Mouse (Mus musculus) embryonic facial prominence, embryonic 11.5 days (tissue): ENCODE results near the gene Zfp941. TPM values are rescaled to one million over a fixed set of nuclear protein-coding genes. Genes with fewer than 3 reads are reported as not detected.

Experiments used
- ATAC-seq: fragments of 200-750 bp; cut with Nextera tagmentation; replicated peaks from 2 replicates; pipeline ENCODE4 v1.8.0; 2017; ENCODE audit warnings: low read depth; ENCODE audit not compliant: insufficient number of reproducible peaks, low FRiP score, low TSS enrichment
- DNase-seq: peaks from one replicate; pipeline ENCODE4 v3.0.0-alpha.2; 2015; ENCODE audit warnings: low spot score
- H3K27ac ChIP-seq: fragments of 300-500 bp; sonication (generic); replicated peaks from 2 replicates; pipeline ENCODE4 v1.5.1; 2014; ENCODE audit warnings: mild to moderate bottlenecking, low read depth, low read length, control low read depth
- H3K27me3 ChIP-seq: fragments of 300-500 bp; sonication (generic); 2 replicates; pipeline ENCODE4 v1.6.1; 2014; ENCODE audit warnings: mild to moderate bottlenecking, low read length, moderate library complexity, mixed read lengths; ENCODE audit not compliant: control insufficient read depth, insufficient read depth
- H3K36me3 ChIP-seq: fragments of 300-500 bp; sonication (generic); replicated peaks from 2 replicates; pipeline ENCODE4 v1.6.1; 2014; ENCODE audit warnings: low read depth, mild to moderate bottlenecking, low read length, moderate library complexity, mixed read lengths; ENCODE audit not compliant: control insufficient read depth, insufficient read depth
- H3K4me1 ChIP-seq: fragments of 300-500 bp; sonication (generic); 2 replicates; pipeline ENCODE4 v1.6.1; 2014; ENCODE audit warnings: low read length, mixed read lengths; ENCODE audit not compliant: control insufficient read depth, insufficient read depth
- H3K4me2 ChIP-seq: fragments of 300-500 bp; sonication (generic); 2 replicates; pipeline ENCODE4 v1.6.1; 2014; ENCODE audit warnings: low read depth, mild to moderate bottlenecking, control low read depth, low read length, moderate library complexity
- H3K4me3 ChIP-seq: fragments of 300-500 bp; sonication (generic); 2 replicates; pipeline ENCODE4 v1.5.1; 2014; ENCODE audit warnings: low read depth, low read length, control low read depth
- H3K9ac ChIP-seq: fragments of 300-500 bp; sonication (generic); replicated peaks from 2 replicates; pipeline ENCODE4 v1.6.1; 2014; ENCODE audit warnings: mild to moderate bottlenecking, control low read depth, low read length
- H3K9me3 ChIP-seq: fragments of 300-500 bp; sonication (generic); replicated peaks from 2 replicates; pipeline ENCODE4 v1.6.1; 2016; ENCODE audit warnings: mild to moderate bottlenecking, low read length, inconsistent platforms, mixed read lengths; ENCODE audit not compliant: control insufficient read depth
- WGBS: fragments of 180-500 bp; shearing (Covaris S2); extraction: QIAGEN DNeasy Blood & Tissue Kit; methylation state at CpG from one replicate; pipeline ENCODE4 v1.1.7; 2014; 5-methylcytosine and 5-hydroxymethylcytosine counted together
- polyA plus RNA-seq: library from polyadenylated mRNA; unstranded; fragments of >200 nt; fragmentation: Nextera tagmentation; extraction: Ambion mirVana; gene quantifications from 2 replicates; pipeline ENCODE4 v1.2.1, GENCODE M21; 2014

The Zfp941 gene
- polyA plus RNA-seq, 1 experiment from 2014 or later, result 3.6 TPM

DNA sequence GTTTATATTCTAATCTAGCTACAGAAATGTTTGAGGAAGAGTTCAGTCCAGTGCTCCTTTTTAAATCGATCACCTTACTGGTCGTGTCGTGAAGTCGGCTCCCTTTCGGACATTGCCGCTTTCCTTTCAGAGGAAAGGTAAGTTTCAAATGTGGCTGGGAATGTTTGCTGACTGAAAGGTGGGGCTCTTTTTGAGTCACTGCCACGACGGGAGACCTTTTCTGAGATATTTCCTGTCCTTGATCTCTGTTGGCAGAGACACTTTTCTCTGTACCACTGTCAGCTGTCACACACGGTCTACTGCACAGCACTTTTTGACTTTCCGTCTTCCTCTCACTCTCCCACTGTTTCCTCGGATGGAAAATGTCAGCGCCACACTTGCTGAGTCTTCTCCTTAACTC is 9.1 kb downstream of the Zfp941 start:
- Histone ChIP-seq H3K27ac (no peak overlapping the region), H3K9me3 (no peaks in the 10 kb centered on the region), H3K36me3 (no peaks in the 10 kb centered on the region), H3K4me3 (no peak overlapping the region), H3K27me3 (no peaks in the 10 kb centered on the region), H3K9ac (no peak overlapping the region), H3K4me1 (no peaks in the 10 kb centered on the region), H3K4me2 (no peak overlapping the region)
- ATAC-seq (no peak), DNase-seq (no peak)
- 92% methylated on average over 12 of the region's 12 CpGs for WGBS

DNA sequence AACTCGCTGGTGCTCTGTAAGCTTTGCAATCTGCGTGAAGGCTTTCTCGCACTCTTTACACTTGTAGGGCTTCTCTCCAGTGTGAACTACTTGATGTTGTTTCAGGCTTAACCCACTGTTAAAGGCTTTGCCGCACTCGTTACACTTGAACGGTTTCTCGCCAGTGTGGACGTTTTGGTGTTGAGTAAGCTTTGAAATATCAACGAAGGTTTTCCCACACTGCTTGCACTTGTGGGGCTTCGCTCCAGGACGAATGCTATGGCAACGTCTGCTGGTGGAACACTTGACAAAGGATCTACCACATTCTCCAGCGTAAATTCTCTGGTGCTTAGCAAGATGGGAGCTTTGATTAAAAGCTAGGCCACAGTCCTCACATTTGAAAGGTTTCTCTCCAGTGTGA is 10.3 kb downstream of the Zfp941 start:
- WGBS, result 87% methylated on average over 13 of the region's 13 CpGs
- no peak overlapping the region for H3K9ac ChIP-seq
- no peak for DNase-seq
- H3K27ac ChIP-seq, result no peak overlapping the region
- no peaks in the 10 kb centered on the region for H3K36me3 ChIP-seq
- H3K4me1 ChIP-seq, result no peaks in the 10 kb centered on the region
- H3K27me3 ChIP-seq, result no peaks in the 10 kb centered on the region
- H3K4me3 ChIP-seq, result no peak overlapping the region
- no peak overlapping the region for H3K4me2 ChIP-seq
- no peak for ATAC-seq
- H3K9me3 ChIP-seq, result no peaks in the 10 kb centered on the region

DNA sequence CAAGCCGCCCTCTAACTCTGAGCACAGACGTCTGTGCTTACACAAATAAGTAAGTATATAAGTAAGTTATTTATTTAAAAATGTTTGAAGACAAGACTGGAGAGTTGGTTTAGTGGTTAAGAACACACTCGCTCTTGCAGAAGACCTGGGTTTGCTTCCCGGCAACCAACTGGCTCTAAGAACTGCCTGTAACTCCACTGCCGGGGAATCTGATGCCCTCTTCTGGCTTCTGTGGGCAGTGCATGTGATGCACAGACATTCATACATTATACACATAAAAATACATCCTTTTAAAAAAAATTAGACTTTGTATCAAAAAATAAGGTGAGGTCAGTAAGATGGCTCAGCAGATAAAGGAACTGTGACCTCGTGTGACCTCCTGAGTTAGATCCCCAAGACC is 11.5 kb downstream of the Zfp941 start:
- no peak for ATAC-seq
- Histone ChIP-seq H3K27me3 (no peaks in the 10 kb centered on the region), H3K4me1 (no peaks in the 10 kb centered on the region), H3K4me2 (no peak overlapping the region), H3K9me3 (no peaks in the 10 kb centered on the region), H3K27ac (no peak overlapping the region), H3K36me3 (no peaks in the 10 kb centered on the region), H3K4me3 (no peak overlapping the region), H3K9ac (no peak overlapping the region)
- 89% methylated on average over 6 of the region's 6 CpGs for WGBS
- DNase-seq, result no peak

DNA sequence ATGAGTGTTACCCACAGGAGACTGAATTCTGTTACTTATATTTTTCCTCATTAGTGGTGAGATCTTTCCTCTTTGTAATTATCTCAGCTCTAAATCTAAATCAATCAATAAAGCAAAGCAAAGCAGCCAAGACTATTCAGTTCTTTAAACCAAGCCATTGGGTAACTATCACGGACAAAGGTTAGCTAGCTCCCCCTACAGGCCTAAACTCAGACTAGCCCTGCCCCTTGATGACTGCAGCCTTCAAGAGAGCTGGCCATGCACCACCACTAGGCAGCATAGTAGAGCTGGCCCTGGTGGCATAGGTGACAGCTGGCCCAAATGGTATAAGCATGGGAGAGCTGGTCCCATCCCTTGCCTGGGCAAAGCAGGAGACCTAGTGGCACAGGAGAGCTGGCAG is 16.3 kb downstream of the Zfp941 start:
- Histone ChIP-seq H3K4me1 (no peaks in the 10 kb centered on the region), H3K36me3 (no peaks in the 10 kb centered on the region), H3K9me3 (no peaks in the 10 kb centered on the region), H3K4me2 (no peak overlapping the region), H3K27me3 (no peaks in the 10 kb centered on the region), H3K9ac (no peak overlapping the region), H3K27ac (no peak overlapping the region), H3K4me3 (no peak overlapping the region)
- DNase-seq (peak; percentile 47), ATAC-seq (0 out of 2 replicates have a peak, but pooled peaks have one; percentile 48)
- 8% methylated on average over 1 of the region's 1 CpGs for WGBS

DNA sequence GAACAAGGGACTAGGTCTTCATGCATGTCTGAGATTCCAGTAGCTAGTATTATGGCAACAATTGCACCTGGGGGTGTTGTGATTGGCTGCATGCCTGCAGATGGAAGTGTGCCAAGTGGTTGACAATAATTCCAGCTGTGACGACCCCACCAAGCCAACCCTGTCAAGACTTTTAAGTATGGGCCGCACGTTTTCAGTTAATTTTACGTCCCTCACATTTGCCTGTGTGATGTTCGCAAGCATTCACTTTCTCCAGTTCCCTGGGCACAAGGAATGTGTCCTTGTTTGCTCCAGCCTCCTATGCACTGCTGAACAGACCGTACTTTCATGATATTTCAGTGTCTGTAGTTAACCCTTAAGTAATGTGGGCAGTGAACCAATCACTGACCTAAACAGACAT is 19.3 kb downstream of the Zfp941 start:
- no peak for ATAC-seq
- Histone ChIP-seq H3K4me2 (no peak overlapping the region), H3K9ac (no peak overlapping the region), H3K4me3 (no peak overlapping the region), H3K4me1 (no peaks in the 10 kb centered on the region), H3K36me3 (no peaks in the 10 kb centered on the region), H3K9me3 (no peaks in the 10 kb centered on the region), H3K27ac (no peak overlapping the region), H3K27me3 (no peaks in the 10 kb centered on the region)
- DNase-seq, result no peak
- WGBS, result 75% methylated on average over 6 of the region's 6 CpGs

DNA sequence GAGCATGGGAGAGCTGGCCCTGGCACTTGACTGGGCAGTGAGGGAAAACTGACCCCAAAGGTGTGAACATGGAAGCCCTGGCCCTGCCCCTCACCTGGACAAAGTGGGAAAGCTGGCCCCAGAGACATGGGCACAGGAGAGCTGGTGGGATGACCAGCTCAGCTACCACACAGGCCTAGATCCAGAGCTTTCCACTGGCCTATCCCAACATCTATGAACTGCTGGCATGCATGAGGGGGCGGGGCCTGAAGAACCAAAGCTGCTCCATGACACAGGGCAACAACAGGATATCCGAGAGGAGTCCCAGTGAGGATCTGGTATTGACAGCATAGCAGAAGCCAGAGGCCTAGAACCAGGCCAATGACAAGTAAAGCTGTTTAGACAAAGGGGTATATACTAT is 23.8 kb downstream of the Zfp941 start:
- H3K36me3 ChIP-seq, result no peaks in the 10 kb centered on the region
- H3K27me3 ChIP-seq, result no peaks in the 10 kb centered on the region
- H3K9ac ChIP-seq, result no peak overlapping the region
- ATAC-seq (no peak), DNase-seq (no peak)
- WGBS, result 66% methylated on average over 2 of the region's 2 CpGs
- H3K27ac ChIP-seq, result no peak overlapping the region
- H3K4me2 ChIP-seq, result no peak overlapping the region
- H3K4me3 ChIP-seq, result no peak overlapping the region
- H3K4me1 ChIP-seq, result no peaks in the 10 kb centered on the region
- no peaks in the 10 kb centered on the region for H3K9me3 ChIP-seq

DNA sequence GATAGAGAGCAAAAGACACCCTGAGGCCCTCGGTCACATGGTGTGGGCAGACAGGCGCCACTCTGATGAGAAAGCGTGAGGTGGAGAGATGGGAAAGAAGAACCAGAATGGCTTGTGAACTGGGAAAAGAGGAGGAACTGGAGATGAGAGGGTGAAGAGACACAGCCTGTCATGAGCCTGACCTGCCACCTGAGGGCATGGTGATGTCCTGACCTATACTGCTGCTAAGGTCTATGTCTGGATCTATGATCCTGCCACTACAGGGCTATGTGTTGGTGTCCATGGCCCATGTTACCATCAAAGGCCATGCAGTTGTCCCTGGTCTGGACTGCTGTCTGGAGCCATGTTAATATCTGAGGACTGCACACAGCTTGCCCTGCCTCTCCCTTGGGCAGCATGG is 24.4 kb downstream of the Zfp941 start:
- no peaks in the 10 kb centered on the region for H3K36me3 ChIP-seq
- H3K9me3 ChIP-seq, result no peaks in the 10 kb centered on the region
- H3K4me1 ChIP-seq, result no peaks in the 10 kb centered on the region
- ATAC-seq, result no peak
- 79% methylated on average over 3 of the region's 3 CpGs for WGBS
- no peaks in the 10 kb centered on the region for H3K27me3 ChIP-seq
- no peak overlapping the region for H3K4me2 ChIP-seq
- H3K9ac ChIP-seq, result no peak overlapping the region
- DNase-seq, result no peak
- H3K4me3 ChIP-seq, result no peak overlapping the region
- H3K27ac ChIP-seq, result no peak overlapping the region

DNA sequence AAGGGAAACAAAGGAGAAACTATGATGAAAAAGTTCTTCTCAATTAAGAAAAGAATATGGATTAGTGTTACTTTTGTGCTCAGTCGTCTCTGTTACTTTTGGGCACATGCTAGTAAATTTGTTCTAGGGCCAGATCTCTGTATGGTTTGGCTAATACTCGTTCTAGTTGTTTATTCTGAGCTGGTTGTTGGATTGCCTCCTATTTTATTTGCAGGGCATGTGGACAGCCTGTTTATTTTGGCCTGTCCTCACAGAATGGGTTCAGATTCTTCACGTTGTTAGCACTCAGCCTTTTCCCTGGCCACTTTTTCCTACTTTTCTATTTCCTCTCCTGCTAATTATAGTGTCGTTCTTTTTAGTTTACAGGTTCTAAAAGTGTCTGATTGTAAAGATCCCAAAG is 28.4 kb downstream of the Zfp941 start:
- Histone ChIP-seq H3K27me3 (no peaks in the 10 kb centered on the region), H3K9ac (no peak overlapping the region), H3K36me3 (no peaks in the 10 kb centered on the region), H3K27ac (no peak overlapping the region), H3K4me1 (no peaks in the 10 kb centered on the region), H3K4me2 (no peak overlapping the region), H3K9me3 (no peaks in the 10 kb centered on the region), H3K4me3 (no peak overlapping the region)
- ATAC-seq, result no peak
- no peak for DNase-seq
- WGBS, result 76% methylated on average over 4 of the region's 4 CpGs

DNA sequence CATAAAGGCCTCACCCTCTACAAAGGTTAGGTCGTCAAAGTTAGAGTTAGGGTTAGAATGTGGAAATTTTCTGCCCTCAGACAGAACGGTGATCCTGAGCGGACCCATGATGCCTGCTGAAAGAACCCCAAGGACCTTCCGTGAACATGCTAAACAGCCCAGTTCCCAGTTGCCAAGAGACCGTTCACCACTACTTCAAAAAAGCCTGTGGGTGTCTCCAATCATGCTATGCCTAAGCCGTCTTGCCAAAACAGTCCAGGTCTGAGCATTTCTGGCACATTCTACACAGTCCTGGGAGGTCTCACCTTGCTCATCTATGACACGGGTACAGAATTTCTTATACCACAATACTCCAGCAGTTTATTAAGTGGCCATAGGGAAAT is 33.9 kb downstream of the Zfp941 start:
- Histone ChIP-seq H3K27ac (no peak overlapping the region), H3K36me3 (no peaks in the 10 kb centered on the region), H3K4me3 (no peak overlapping the region), H3K4me1 (no peaks in the 10 kb centered on the region), H3K9ac (no peak overlapping the region), H3K27me3 (no peaks in the 10 kb centered on the region), H3K9me3 (no peaks in the 10 kb centered on the region), H3K4me2 (no peak overlapping the region)
- whole genome bisulfite sequencing, result 89% methylated on average over 7 of the region's 7 CpGs
- ATAC-seq (no peak), DNase-seq (no peak)
